Mouse (Mus musculus) spleen, adult 10 weeks (tissue): ENCODE results near the gene Rpl10a. TPM values are rescaled to one million over a fixed set of nuclear protein-coding genes. Genes with fewer than 3 reads are reported as not detected.

Experiments
- polyA plus RNA-seq: library from polyadenylated mRNA; stranded (reverse); fragments of 350-450 nt; fragmentation: Illumina TruSeq; extraction: RNeasy Lipid Tissue Mini Kit (QIAGEN cat#74804); gene quantifications from one replicate; pipeline ENCODE4 v1.2.3, GENCODE M21; 2015; ENCODE audit warnings: low replicate concordance; ENCODE audit not compliant: insufficient read depth

Rpl10a gene
- polyA plus RNA-seq, result 1,390 TPM

DNA sequence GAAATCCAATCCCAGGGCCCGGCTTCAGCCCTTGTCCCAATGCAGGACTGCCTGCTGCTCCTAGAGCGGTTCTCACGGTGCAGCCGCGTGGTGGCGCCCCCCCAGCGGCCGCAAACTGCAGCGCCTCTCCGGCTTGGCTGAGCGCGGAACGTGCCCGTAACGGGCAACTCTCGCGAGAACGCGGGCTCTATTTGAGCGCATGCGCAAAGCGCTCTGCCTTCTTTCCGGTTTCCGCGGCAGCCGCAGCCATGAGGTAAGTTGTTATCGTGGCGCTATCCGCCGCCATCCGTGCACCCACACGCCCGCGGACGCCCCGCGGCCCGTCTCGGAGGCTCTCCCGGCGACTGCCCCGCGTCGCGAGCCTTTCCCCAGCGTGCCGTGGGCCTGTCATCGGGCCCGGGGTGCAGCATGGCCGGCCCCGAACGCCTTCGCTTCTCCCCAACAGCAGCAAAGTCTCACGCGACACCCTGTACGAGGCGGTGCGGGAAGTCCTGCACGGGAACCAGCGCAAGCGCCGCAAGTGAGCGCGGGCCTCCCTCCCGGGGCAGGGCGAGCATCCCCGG, at the start of gene Rpl10a:
Gene Rpl10a (plus strand): TSS at position 106 of the 563 bp plus-strand sequence.

GRCm38 (mm10) chr17:28313212-28313879, 14.9 kb upstream of the Rpl10a start, which contains the start of gene Fance:
Gene Fance (plus strand): TSS chr17:28313519.

GRCm38 (mm10) chr17:28350466-28351352, 22.4 kb downstream of the Rpl10a start, which contains the start of gene Tead3:
Gene Tead3 (minus strand): TSS chr17:28350817.

DNA sequence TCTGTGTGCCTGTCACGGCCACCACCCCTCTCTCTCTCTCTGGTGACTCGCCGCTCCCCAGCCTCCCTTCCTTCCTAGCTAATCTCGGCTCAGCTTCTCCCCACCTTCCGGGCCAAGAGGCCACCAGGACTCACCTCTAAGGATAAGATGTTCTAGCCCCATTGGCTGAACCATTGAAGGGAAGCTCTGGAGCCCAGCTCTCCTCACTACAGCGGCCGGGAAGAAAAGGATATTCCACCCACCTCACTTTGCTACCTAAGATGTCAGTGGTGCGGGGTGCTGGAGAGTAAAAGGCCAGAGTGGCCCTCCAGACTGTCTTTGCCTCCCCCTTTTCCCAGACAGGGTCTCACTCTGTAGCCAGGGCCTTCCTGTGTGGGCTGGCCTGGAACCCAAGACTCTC, 36.9 kb downstream of the Rpl10a start, which contains the start of gene Tulp1:
Gene Tulp1 (minus strand): TSS at position 101 of the 400 bp plus-strand sequence.

Other genes with a start within 250 kb of the Rpl10a start
- gene Tcp11, start 247.8 kb upstream of the Rpl10a start, polyA plus RNA-seq, result not detected
- gene Scube3, start 186.3 kb upstream of the Rpl10a start, polyA plus RNA-seq, result 1.6 TPM
- 4.2 TPM for gene Zfp523, start 151.3 kb upstream of the Rpl10a start, polyA plus RNA-seq
- 35.1 TPM for gene Def6, start 120.7 kb upstream of the Rpl10a start, polyA plus RNA-seq
- 4.3 TPM for gene Ppard, start 95.8 kb upstream of the Rpl10a start, polyA plus RNA-seq
- 7.9 TPM for gene Fance, start 15.0 kb upstream of the Rpl10a start, polyA plus RNA-seq
- 1.7 TPM for gene Tead3, start 22.3 kb downstream of the Rpl10a start, polyA plus RNA-seq
- gene Tulp1, start 36.8 kb downstream of the Rpl10a start, polyA plus RNA-seq, result not detected
- gene Fkbp5, start 189.1 kb downstream of the Rpl10a start, polyA plus RNA-seq, result 51.8 TPM
- 0.37 TPM for gene Armc12, start 202.3 kb downstream of the Rpl10a start, polyA plus RNA-seq
- not detected for gene Clpsl2, start 220.9 kb downstream of the Rpl10a start, polyA plus RNA-seq
- gene Clps, start 232.3 kb downstream of the Rpl10a start, polyA plus RNA-seq, result 5.0 TPM
- gene Lhfpl5, start 247.2 kb downstream of the Rpl10a start, polyA plus RNA-seq, result not detected